Mouse (Mus musculus): ENCODE data around the gene Trim5. TPM values are rescaled to one million over a fixed set of nuclear protein-coding genes. Genes with fewer than 3 reads are reported as not detected.

Trim5 gene
- total RNA-seq, 2 experiments from 2014 or later: 0.37 to 0.63 TPM

Other genes with a start within 250 kb of the Trim5 start
- not detected for gene Olfr642, start 235.4 kb downstream of the Trim5 start, total RNA-seq (2021)
- gene 4930516K23Rik, start 226.6 kb downstream of the Trim5 start, total RNA-seq (2021): not detected
- gene Olfr644, start 216.2 kb downstream of the Trim5 start, total RNA-seq (2021): not detected
- gene Olfr645, start 202.6 kb downstream of the Trim5 start, total RNA-seq (2021): not detected
- not detected for gene Olfr646, start 183.2 kb downstream of the Trim5 start, total RNA-seq (2021)
- not detected for gene Ubqln5, start 158.3 kb downstream of the Trim5 start, total RNA-seq (2021)
- gene Olfr643, start 150.7 kb downstream of the Trim5 start, total RNA-seq (2021): not detected
- gene Ubqln3, start 144.8 kb downstream of the Trim5 start, total RNA-seq (2021): not detected
- not detected for gene Ubqlnl, start 137.5 kb downstream of the Trim5 start, total RNA-seq (2021)
- not detected for gene Olfm5, start 123.3 kb downstream of the Trim5 start, total RNA-seq (2021)
- gene Olfr648, start 104.7 kb downstream of the Trim5 start, total RNA-seq (2021): under 1 TPM; 0.21 to 0.26 TPM
- gene Olfr649, start 92.1 kb downstream of the Trim5 start, total RNA-seq (2021): not detected
- not detected for gene Trim6, start 69.3 kb downstream of the Trim5 start, total RNA-seq (2021)
- 1 to 10 TPM in 1 of 2 experiments, under 1 TPM in 1; 1.00 to 1.3 TPM for gene Trim34a, start 43.6 kb downstream of the Trim5 start, total RNA-seq (2021)
- 1 to 10 TPM; 2.2 to 2.6 TPM for gene Trim12a, start 27.4 kb upstream of the Trim5 start, total RNA-seq (2021)
- not detected for gene Trim34b, start 41.4 kb upstream of the Trim5 start, total RNA-seq (2021)
- gene Trim12c, start 65.3 kb upstream of the Trim5 start, total RNA-seq (2021): 1 to 10 TPM; 1.7 TPM
- gene Trim30b, start 81.8 kb upstream of the Trim5 start, total RNA-seq (2021): under 1 TPM in 1 of 2 experiments, not detected in 1; 0.14 TPM
- not detected for gene Trim30c, start 112.7 kb upstream of the Trim5 start, total RNA-seq (2021)
- gene Trim30a, start 177.1 kb upstream of the Trim5 start, total RNA-seq (2021): 1 to 10 TPM in 1 of 2 experiments, under 1 TPM in 1; 0.67 to 1.0 TPM
- under 1 TPM; 0.59 to 0.88 TPM for gene Trim30d, start 219.8 kb upstream of the Trim5 start, total RNA-seq (2021)